Mouse (Mus musculus): ENCODE results near the gene Mknk2.

GRCm38 (mm10) chr10:80677942-80678436 lies at the start of gene Mknk2:
- TF ChIP-seq CTCF (IDR thresholded peaks at IDR 0.05; ENCODE audit: borderline replicate concordance, insufficient read depth, low read depth, low read length) (no peak), POLR2A (IDR thresholded peaks at IDR 0.05; ENCODE audit: borderline replicate concordance, insufficient read depth, low read length) (no peak)

Measured in cerebellum, adult 2 months (tissue).